Mouse (Mus musculus) forebrain, embryonic 13.5 days (tissue): ENCODE measurements at regions not wholly inside any gene's neighbourhood (a gene's known extent, or its start where the extent isn't known, plus 50 kb on each side); places are given as distances from the start of the nearest gene placed in this dataset.

Source experiments
- ATAC-seq: fragments of 200-750 bp; cut with Nextera tagmentation; 2 replicates; pipeline ENCODE4 v1.8.0; 2017
- H3K27ac ChIP-seq: fragments of 300-500 bp; sonication (generic); 2 replicates; pipeline ENCODE4 v1.5.1; 2015; ENCODE audit warnings: inconsistent platforms, mild to moderate bottlenecking, moderate library complexity
- H3K27me3 ChIP-seq: fragments of 300-500 bp; sonication (generic); 2 replicates; pipeline ENCODE4 v1.6.1; 2015; ENCODE audit warnings: mild to moderate bottlenecking, inconsistent platforms
- H3K36me3 ChIP-seq: fragments of 300-500 bp; sonication (generic); 2 replicates; pipeline ENCODE4 v1.6.1; 2015; ENCODE audit warnings: mild to moderate bottlenecking, inconsistent platforms; ENCODE audit not compliant: poor library complexity, severe bottlenecking
- H3K4me1 ChIP-seq: fragments of 300-500 bp; sonication (generic); 2 replicates; pipeline ENCODE4 v1.6.1; 2015; ENCODE audit warnings: inconsistent platforms
- H3K4me2 ChIP-seq: fragments of 300-500 bp; sonication (generic); 2 replicates; pipeline ENCODE4 v1.6.1; 2015; ENCODE audit warnings: inconsistent platforms, mild to moderate bottlenecking, moderate library complexity
- H3K4me3 ChIP-seq: fragments of 300-500 bp; sonication (generic); 2 replicates; pipeline ENCODE4 v1.5.1; 2015; ENCODE audit warnings: mild to moderate bottlenecking, inconsistent platforms
- H3K9ac ChIP-seq: fragments of 300-500 bp; sonication (generic); 2 replicates; pipeline ENCODE4 v1.6.1; 2015; ENCODE audit warnings: mild to moderate bottlenecking, inconsistent platforms
- H3K9me3 ChIP-seq: fragments of 300-500 bp; sonication (generic); replicated peaks from 2 replicates; pipeline ENCODE4 v1.6.1; 2016; ENCODE audit warnings: inconsistent platforms
- WGBS: fragments of 180-500 bp; shearing (Covaris S2); methylation state at CpG from one replicate; pipeline ENCODE4 v1.1.7; 2015; 5-methylcytosine and 5-hydroxymethylcytosine counted together

DNA sequence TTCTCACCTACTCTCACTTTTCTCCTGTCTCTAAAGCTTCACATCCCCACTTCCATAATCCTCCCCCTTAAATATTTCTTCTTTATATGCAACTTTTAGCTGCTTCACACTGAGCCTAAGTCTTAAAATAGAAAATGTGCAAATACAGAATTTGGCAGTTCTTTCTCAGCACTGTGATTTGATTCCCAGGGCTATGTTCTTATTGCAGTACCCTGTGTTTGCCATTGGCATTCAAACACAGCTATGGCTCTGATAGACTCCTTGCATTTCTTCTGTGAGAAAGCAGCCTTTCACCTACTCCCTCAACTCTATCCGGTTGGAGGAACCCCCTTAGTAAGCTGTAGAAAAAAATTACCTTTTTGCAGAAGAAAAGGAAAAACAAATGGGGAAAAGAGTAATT is 192.6 kb upstream of the Cldn34d start:
- no peaks in the 10 kb centered on the region for H3K36me3 ChIP-seq
- H3K27ac ChIP-seq: no peak overlapping the region
- H3K9ac ChIP-seq: no peak overlapping the region
- no peaks in the 10 kb centered on the region for H3K9me3 ChIP-seq
- WGBS: 85% methylated on average over 1 of the region's 1 CpGs
- ATAC-seq: no peak
- H3K4me1 ChIP-seq: no peaks in the 10 kb centered on the region
- no peaks in the 10 kb centered on the region for H3K27me3 ChIP-seq
- no peak overlapping the region for H3K4me2 ChIP-seq
- H3K4me3 ChIP-seq: no peak overlapping the region

- H3K4me1 ChIP-seq: no peaks in the 10 kb centered on the region
- H3K36me3 ChIP-seq: no peaks in the 10 kb centered on the region
- H3K9ac ChIP-seq: no peak overlapping the region
- H3K4me2 ChIP-seq: no peak overlapping the region
- ATAC-seq: peak; percentile 70; the same call in 1 of the 2 replicates
- no peaks in the 10 kb centered on the region for H3K9me3 ChIP-seq
- no peak overlapping the region for H3K4me3 ChIP-seq
- no peak overlapping the region for H3K27ac ChIP-seq
- no peaks in the 10 kb centered on the region for H3K27me3 ChIP-seq
These were observed 187.9 kb upstream of the Cldn34d start for GRCm38 (mm10) chrX:76790613-76791012.

GRCm38 (mm10) chrX:76780044-76780443 is 177.3 kb upstream of the Cldn34d start:
- H3K9ac ChIP-seq: no peak overlapping the region
- no peak overlapping the region for H3K4me2 ChIP-seq
- no peaks in the 10 kb centered on the region for H3K4me1 ChIP-seq

More at GRCm38 (mm10) chrX:76780044-76780443, 177.3 kb upstream of the Cldn34d start:
- H3K27me3 ChIP-seq: no peaks in the 10 kb centered on the region
- no peaks in the 10 kb centered on the region for H3K36me3 ChIP-seq
- no peaks in the 10 kb centered on the region for H3K9me3 ChIP-seq
- ATAC-seq: no peak
- H3K27ac ChIP-seq: no peak overlapping the region
- no peak overlapping the region for H3K4me3 ChIP-seq
